Mouse (Mus musculus): ENCODE data around the gene BC052040. TPM values are rescaled to one million over a fixed set of nuclear protein-coding genes. Genes with fewer than 3 reads are reported as not detected.

BC052040 gene
- polyA plus RNA-seq, 1 experiment from 2014 or later = 18.9 TPM

DNA sequence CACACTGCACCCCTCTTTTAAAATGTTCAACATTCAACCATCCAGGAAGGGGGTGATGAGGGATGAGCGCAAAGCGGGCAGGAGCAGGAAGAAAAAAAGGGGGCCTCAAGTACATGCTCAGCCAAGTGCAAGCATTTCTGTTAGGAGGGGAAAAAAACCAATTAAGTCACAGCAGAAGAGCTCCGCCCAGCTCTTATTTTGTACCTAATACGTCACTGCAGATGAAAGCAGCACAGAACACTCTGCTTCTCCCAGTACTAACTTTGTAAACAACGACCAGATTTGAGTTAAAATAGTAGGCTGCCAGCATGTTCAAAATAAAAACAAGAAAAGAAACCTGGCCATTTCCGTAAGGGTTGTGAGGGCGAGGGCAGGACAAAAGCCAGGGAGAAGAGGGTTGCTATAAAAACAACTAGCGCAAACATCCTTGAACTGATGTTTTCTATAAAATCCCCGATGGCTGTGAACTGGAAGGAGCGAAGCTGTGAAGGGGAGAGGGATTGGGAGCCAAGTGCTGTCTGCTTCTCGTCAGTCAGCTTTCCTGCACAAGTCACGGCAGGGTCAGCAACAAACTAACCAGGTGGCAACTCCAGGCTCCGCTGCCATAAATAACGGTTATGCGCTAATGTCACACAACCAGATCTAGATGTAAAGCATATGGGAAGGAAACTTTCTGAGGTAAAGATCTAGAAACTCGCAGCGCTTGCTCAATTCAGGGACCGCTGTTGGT, 2.2 kb upstream of the BC052040 start:
- WGBS = 33% methylated on average over 18 of the region's 18 CpGs
- no peak overlapping the region for H3K4me3 ChIP-seq

GRCm38 (mm10) chr2:115579976-115580375, 1.5 kb upstream of the BC052040 start:
- Histone ChIP-seq H3K36me3 (no peaks in the 10 kb centered on the region), H3K27ac (no peak overlapping the region), H3K9ac (no peak overlapping the region), H3K27me3 (no peaks in the 10 kb centered on the region), H3K4me1 (peaks cover 16% of the 10 kb centered on the region), H3K4me2 (replicated peaks) (no peak overlapping the region), H3K4me3 (no peak overlapping the region), H3K9me3 (replicated peaks) (no peaks in the 10 kb centered on the region)
- no peak for ATAC-seq (ENCODE audit: low FRiP score)
- 32% methylated on average over 6 of the region's 6 CpGs for WGBS

More for the DNA sequence above, 2.2 kb upstream of the BC052040 start:
- peaks cover 16% of the 10 kb centered on the region for H3K4me1 ChIP-seq
- no peaks in the 10 kb centered on the region for H3K27me3 ChIP-seq
- H3K9me3 ChIP-seq (replicated peaks) = no peaks in the 10 kb centered on the region
- no peak overlapping the region for H3K9ac ChIP-seq
- peak overlapping the region; percentile 37 for H3K4me2 ChIP-seq (replicated peaks)
- no peaks in the 10 kb centered on the region for H3K36me3 ChIP-seq
- H3K27ac ChIP-seq = no peak overlapping the region
- ATAC-seq (ENCODE audit: low FRiP score) = no peak

DNA sequence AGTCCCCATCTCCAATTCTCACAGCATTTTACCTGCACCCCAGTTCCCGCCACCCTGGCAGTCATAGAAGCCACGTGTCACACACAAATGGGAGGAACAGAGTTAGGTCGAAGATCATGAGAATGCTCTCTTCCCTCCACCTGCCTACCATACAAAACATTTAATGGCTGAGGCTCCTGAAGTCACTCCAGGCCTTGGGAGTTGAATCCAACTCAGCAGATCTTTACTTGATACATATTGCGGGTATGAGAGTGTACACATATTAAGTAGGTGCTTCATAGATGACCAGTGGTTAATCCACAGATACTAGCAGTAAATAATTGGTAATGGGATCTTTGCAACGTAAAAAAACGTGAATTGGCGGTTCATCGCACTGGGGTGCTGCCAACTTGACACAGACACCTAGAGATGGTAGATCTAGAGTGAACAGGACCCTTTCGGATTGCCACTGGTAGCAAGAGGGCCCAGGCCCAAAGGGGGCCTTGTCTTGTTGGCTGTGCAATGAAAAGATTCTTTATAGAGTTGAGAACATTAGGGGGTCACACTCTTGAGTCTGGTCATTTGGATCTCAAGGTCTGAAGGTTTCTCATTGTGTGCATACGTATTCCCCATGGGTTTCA, 583 bp downstream of the BC052040 start:
- peak overlapping the region; percentile 65 for H3K4me3 ChIP-seq
- no peaks in the 10 kb centered on the region for H3K36me3 ChIP-seq
- H3K9me3 ChIP-seq (replicated peaks) = no peaks in the 10 kb centered on the region
- no peak overlapping the region for H3K27ac ChIP-seq
- no peak for ATAC-seq (ENCODE audit: low FRiP score)
- peak overlapping the region; percentile 72 for H3K4me2 ChIP-seq (replicated peaks)
- WGBS = 69% methylated on average over 10 of the region's 10 CpGs
- H3K27me3 ChIP-seq = no peaks in the 10 kb centered on the region
- H3K4me1 ChIP-seq = peaks cover 16% of the 10 kb centered on the region
- H3K9ac ChIP-seq = peak overlapping the region; percentile 71

DNA sequence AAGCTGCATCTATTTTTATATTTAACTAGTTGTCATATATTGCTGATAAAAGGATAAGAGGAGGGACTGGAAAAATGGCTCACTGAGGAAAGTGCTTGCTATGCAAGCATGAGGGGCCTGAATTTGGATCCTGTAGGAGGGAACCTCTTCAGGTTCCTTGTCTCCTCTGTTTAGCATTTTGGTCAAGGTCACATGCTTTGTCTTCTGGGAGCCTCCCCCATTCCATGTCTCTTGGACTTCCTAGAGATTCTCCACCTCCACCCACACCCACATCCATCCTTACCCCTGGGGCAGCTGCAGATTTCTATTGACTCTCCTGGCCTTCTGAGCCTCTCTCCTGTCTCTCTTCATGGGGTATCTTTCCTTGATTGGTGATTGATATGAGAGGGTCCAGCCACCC, 2.3 kb downstream of the BC052040 start:
- no peak overlapping the region for H3K4me3 ChIP-seq
- no peak overlapping the region for H3K27ac ChIP-seq
- H3K9ac ChIP-seq = no peak overlapping the region
- no peaks in the 10 kb centered on the region for H3K27me3 ChIP-seq
- no peaks in the 10 kb centered on the region for H3K9me3 ChIP-seq (replicated peaks)
- H3K4me1 ChIP-seq = peaks cover 16% of the 10 kb centered on the region
- no peaks in the 10 kb centered on the region for H3K36me3 ChIP-seq
- ATAC-seq (ENCODE audit: low FRiP score) = no peak
- H3K4me2 ChIP-seq (replicated peaks) = no peak overlapping the region

- ATAC-seq (ENCODE audit: low FRiP score) = no peak
- 87% methylated on average over 2 of the region's 2 CpGs for WGBS
Measured at GRCm38 (mm10) chr2:115590602-115591001, 9.1 kb downstream of the BC052040 start.

GRCm38 (mm10) chr2:115592651-115593119, 11.2 kb downstream of the BC052040 start:
- peaks cover 8% of the 10 kb centered on the region; the same call in 1 of the 2 replicates for H3K4me1 ChIP-seq
- no peaks in the 10 kb centered on the region for H3K27me3 ChIP-seq
- no peaks in the 10 kb centered on the region for H3K36me3 ChIP-seq
- 81% methylated on average over 2 of the region's 2 CpGs for WGBS
- H3K9ac ChIP-seq = no peak overlapping the region
- H3K9me3 ChIP-seq (replicated peaks) = no peaks in the 10 kb centered on the region
- H3K4me2 ChIP-seq (replicated peaks) = no peak overlapping the region
- ATAC-seq (ENCODE audit: low FRiP score) = no peak
- no peak overlapping the region for H3K4me3 ChIP-seq
- H3K27ac ChIP-seq = no peak overlapping the region

More at GRCm38 (mm10) chr2:115590602-115591001, 9.1 kb downstream of the BC052040 start:
- H3K4me1 ChIP-seq = 0 out of 2 replicates have a peak, but pooled peaks cover 5% of the 10 kb centered on the region
- H3K4me2 ChIP-seq (replicated peaks) = no peak overlapping the region
- H3K36me3 ChIP-seq = no peaks in the 10 kb centered on the region
- no peak overlapping the region for H3K9ac ChIP-seq
- H3K27me3 ChIP-seq = no peaks in the 10 kb centered on the region
- no peak overlapping the region for H3K4me3 ChIP-seq
- H3K9me3 ChIP-seq (replicated peaks) = no peaks in the 10 kb centered on the region
- no peak overlapping the region for H3K27ac ChIP-seq

- WGBS = 30% methylated on average over 10 of the region's 10 CpGs
- H3K4me1 ChIP-seq = peaks cover 20% of the 10 kb centered on the region
- no peak overlapping the region for H3K4me3 ChIP-seq
- no peaks in the 10 kb centered on the region for H3K9me3 ChIP-seq (replicated peaks)
- H3K9ac ChIP-seq = no peak overlapping the region
- H3K36me3 ChIP-seq = no peaks in the 10 kb centered on the region
- H3K27me3 ChIP-seq = no peaks in the 10 kb centered on the region
- no peak overlapping the region for H3K4me2 ChIP-seq (replicated peaks)
- peak overlapping the region; percentile 60 for H3K27ac ChIP-seq
- peak; percentile 73 for ATAC-seq (ENCODE audit: low FRiP score)
Measured at GRCm38 (mm10) chr2:115597017-115597416, 15.5 kb downstream of the BC052040 start.

- WGBS = 73% methylated on average over 5 of the region's 5 CpGs
- H3K27ac ChIP-seq = peak overlapping the region; percentile 46; the same call in 1 of the 2 replicates
- H3K4me2 ChIP-seq (replicated peaks) = no peak overlapping the region
- no peak overlapping the region for H3K9ac ChIP-seq
- H3K9me3 ChIP-seq (replicated peaks) = no peaks in the 10 kb centered on the region
- no peaks in the 10 kb centered on the region for H3K27me3 ChIP-seq
- no peaks in the 10 kb centered on the region for H3K36me3 ChIP-seq
- ATAC-seq (ENCODE audit: low FRiP score) = no peak
- H3K4me1 ChIP-seq = peaks cover 21% of the 10 kb centered on the region
- no peak overlapping the region for H3K4me3 ChIP-seq
Measured at GRCm38 (mm10) chr2:115598266-115598665, 16.8 kb downstream of the BC052040 start.

DNA sequence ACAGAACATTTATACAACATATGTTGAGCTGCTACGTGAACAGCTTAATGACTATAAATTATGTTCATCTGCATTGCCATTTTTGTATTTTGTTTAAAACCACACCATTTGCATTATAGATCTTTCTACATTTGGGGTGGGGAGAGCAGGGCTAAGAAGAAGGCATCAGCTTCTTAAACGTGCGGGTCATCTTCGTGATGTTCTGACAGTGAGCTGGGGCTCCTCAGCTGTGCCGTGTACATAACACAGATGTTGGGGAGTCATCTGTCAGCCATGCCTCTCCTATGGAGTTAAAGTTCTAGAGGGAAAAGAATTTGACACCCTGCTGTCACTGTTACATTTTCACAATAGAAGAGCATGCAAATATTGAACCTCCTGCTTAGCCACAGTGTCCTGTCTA, 19.2 kb downstream of the BC052040 start:
- Histone ChIP-seq H3K4me3 (no peak overlapping the region), H3K9me3 (replicated peaks) (no peaks in the 10 kb centered on the region), H3K36me3 (no peaks in the 10 kb centered on the region), H3K9ac (no peak overlapping the region), H3K4me1 (peaks cover 21% of the 10 kb centered on the region), H3K27ac (peak overlapping the region; percentile 57), H3K27me3 (no peaks in the 10 kb centered on the region), H3K4me2 (replicated peaks) (no peak overlapping the region)
- 38% methylated on average over 5 of the region's 5 CpGs for WGBS
- peak; percentile 26 for ATAC-seq (ENCODE audit: low FRiP score)

- no peak overlapping the region for H3K4me2 ChIP-seq (replicated peaks)
- H3K27ac ChIP-seq = peak overlapping the region; percentile 57
- peak; percentile 55 for ATAC-seq (ENCODE audit: low FRiP score)
- no peak overlapping the region for H3K4me3 ChIP-seq
- H3K9ac ChIP-seq = no peak overlapping the region
- H3K9me3 ChIP-seq (replicated peaks) = no peaks in the 10 kb centered on the region
- no peaks in the 10 kb centered on the region for H3K36me3 ChIP-seq
- 54% methylated on average over 1 of the region's 1 CpGs for WGBS
- H3K27me3 ChIP-seq = no peaks in the 10 kb centered on the region
- H3K4me1 ChIP-seq = peaks cover 21% of the 10 kb centered on the region
Measured at GRCm38 (mm10) chr2:115601280-115601679, 19.8 kb downstream of the BC052040 start.

DNA sequence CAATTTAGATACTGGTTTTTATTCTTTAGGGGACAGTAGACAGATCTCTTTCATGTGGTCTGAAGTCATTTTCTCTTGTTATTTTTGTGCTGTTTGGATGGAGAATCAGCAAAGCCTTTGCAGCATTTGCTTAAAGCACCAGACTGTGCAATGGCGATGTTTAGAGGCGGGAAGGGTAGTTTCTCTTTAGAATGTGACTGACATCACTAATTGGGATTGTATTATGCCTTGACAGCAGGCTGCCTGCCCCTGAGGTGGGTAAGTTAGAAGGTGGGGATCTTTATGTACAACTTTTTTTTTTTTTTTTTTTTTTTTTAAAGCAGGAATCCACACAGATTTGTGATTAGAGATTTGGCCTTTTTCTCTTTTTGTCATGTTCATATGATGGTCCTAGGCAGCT, 20.6 kb downstream of the BC052040 start:
- Histone ChIP-seq H3K9ac (no peak overlapping the region), H3K4me3 (no peak overlapping the region), H3K9me3 (replicated peaks) (no peaks in the 10 kb centered on the region), H3K27ac (no peak overlapping the region), H3K4me1 (peaks cover 18% of the 10 kb centered on the region), H3K27me3 (no peaks in the 10 kb centered on the region), H3K36me3 (no peaks in the 10 kb centered on the region), H3K4me2 (replicated peaks) (no peak overlapping the region)
- ATAC-seq (ENCODE audit: low FRiP score) = no peak
- WGBS = 27% methylated on average over 2 of the region's 2 CpGs

DNA sequence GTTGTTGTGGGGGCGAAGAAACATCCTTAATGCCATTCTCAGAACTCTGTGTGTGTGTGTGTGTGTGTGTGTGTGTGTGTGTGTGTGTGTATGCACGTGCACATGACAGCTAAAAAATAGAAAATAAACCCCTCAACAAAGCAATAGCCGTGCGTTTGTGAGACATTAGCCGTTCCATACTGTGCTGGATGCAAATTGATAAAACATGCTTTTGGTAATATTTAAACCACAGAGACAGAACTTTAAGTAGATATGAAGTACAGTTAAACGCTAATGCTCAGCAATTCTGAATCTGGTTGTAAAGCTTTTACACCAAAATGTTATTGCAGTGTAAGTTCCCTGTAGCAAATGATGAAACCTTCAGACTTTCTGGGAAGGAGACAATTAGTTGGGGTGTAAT, 22.6 kb downstream of the BC052040 start:
- no peak for ATAC-seq (ENCODE audit: low FRiP score)
- peaks cover 18% of the 10 kb centered on the region for H3K4me1 ChIP-seq
- WGBS = 80% methylated on average over 6 of the region's 6 CpGs
- no peak overlapping the region for H3K4me2 ChIP-seq (replicated peaks)
- no peaks in the 10 kb centered on the region for H3K36me3 ChIP-seq
- no peaks in the 10 kb centered on the region for H3K9me3 ChIP-seq (replicated peaks)
- H3K9ac ChIP-seq = no peak overlapping the region
- H3K27me3 ChIP-seq = no peaks in the 10 kb centered on the region
- H3K27ac ChIP-seq = no peak overlapping the region
- H3K4me3 ChIP-seq = no peak overlapping the region

All from hindbrain, embryonic 12.5 days (tissue).